Mouse (Mus musculus): ENCODE results near the gene Sntg2. TPM values are rescaled to one million over a fixed set of nuclear protein-coding genes. Genes with fewer than 3 reads are reported as not detected.

Sntg2 gene
- total RNA-seq (2022): 10 to 100 TPM in 3 of 4 experiments, 1 to 10 TPM in 1; 9.1 to 11.3 (median 10.4) TPM

GRCm38 (mm10) chr12:30372933-30373501, at the start of gene Sntg2:
Gene Sntg2 (minus strand): TSS chr12:30373375.
- DNase-seq (ENCODE audit: low spot score in 2 of 2): peak; percentile 51 to 68

- DNase-seq (ENCODE audit: low spot score in 2 of 2): no peak
Measured at GRCm38 (mm10) chr12:30416547-30416946, 43.4 kb upstream of the Sntg2 start.

GRCm38 (mm10) chr12:30415981-30416380, 42.8 kb upstream of the Sntg2 start:
- DNase-seq (ENCODE audit: low spot score in 2 of 2): no peak

- DNase-seq (ENCODE audit: low spot score in 2 of 2): no peak
Measured at GRCm38 (mm10) chr12:30402651-30403050, 29.5 kb upstream of the Sntg2 start.

GRCm38 (mm10) chr12:30400531-30400930, 27.4 kb upstream of the Sntg2 start:
- no peak for DNase-seq (ENCODE audit: low spot score in 2 of 2)

GRCm38 (mm10) chr12:30400114-30400513, 26.9 kb upstream of the Sntg2 start:
- no peak for DNase-seq (ENCODE audit: low spot score in 2 of 2)

- DNase-seq (ENCODE audit: low spot score in 2 of 2): no peak
Measured at GRCm38 (mm10) chr12:30372293-30372692, 882 bp downstream of the Sntg2 start.

GRCm38 (mm10) chr12:30369786-30370185, 3.4 kb downstream of the Sntg2 start:
- DNase-seq (ENCODE audit: low spot score in 2 of 2): peak; percentile 58 to 80

- no peak for DNase-seq (ENCODE audit: low spot score in 2 of 2)
Measured at GRCm38 (mm10) chr12:30369141-30369540, 4.0 kb downstream of the Sntg2 start.

- no peak for DNase-seq (ENCODE audit: low spot score in 2 of 2)
Measured at GRCm38 (mm10) chr12:30362306-30362705, 10.9 kb downstream of the Sntg2 start.

- no peak for DNase-seq (ENCODE audit: low spot score in 2 of 2)
Measured at GRCm38 (mm10) chr12:30357666-30358065, 15.5 kb downstream of the Sntg2 start.

GRCm38 (mm10) chr12:30352393-30352792, 20.8 kb downstream of the Sntg2 start:
- DNase-seq (ENCODE audit: low spot score in 2 of 2): no peak

GRCm38 (mm10) chr12:30348036-30348435, 25.1 kb downstream of the Sntg2 start:
- no peak for DNase-seq (ENCODE audit: low spot score in 2 of 2)

GRCm38 (mm10) chr12:30347284-30347683, 25.9 kb downstream of the Sntg2 start:
- DNase-seq (ENCODE audit: low spot score in 2 of 2): no peak

GRCm38 (mm10) chr12:30344806-30345205, 28.4 kb downstream of the Sntg2 start:
- no peak for DNase-seq (ENCODE audit: low spot score in 2 of 2)

GRCm38 (mm10) chr12:30336301-30336700, 36.9 kb downstream of the Sntg2 start:
- no peak for DNase-seq (ENCODE audit: low spot score in 2 of 2)

GRCm38 (mm10) chr12:30334502-30334901, 38.7 kb downstream of the Sntg2 start:
- DNase-seq (ENCODE audit: low spot score in 2 of 2): no peak

GRCm38 (mm10) chr12:30317971-30318370, 55.2 kb downstream of the Sntg2 start:
- DNase-seq (ENCODE audit: low spot score in 2 of 2): no peak

- no peak for DNase-seq (ENCODE audit: low spot score in 2 of 2)
Measured at GRCm38 (mm10) chr12:30313021-30313420, 60.2 kb downstream of the Sntg2 start.

- no peak for DNase-seq (ENCODE audit: low spot score in 2 of 2)
Measured at GRCm38 (mm10) chr12:30308197-30308939, 64.8 kb downstream of the Sntg2 start.

- DNase-seq (ENCODE audit: low spot score in 2 of 2): no peak
Measured at GRCm38 (mm10) chr12:30292724-30293560, 80.2 kb downstream of the Sntg2 start.

All from left cerebral cortex, adult 8-10 months (tissue).